ENCODE assay signal across 32 mouse cellular contexts in genomic region chr2:121761281-121761795, GRCm38 (mm10). TPM values are rescaled to one million over a fixed set of nuclear protein-coding genes. Genes with fewer than 3 reads are reported as not detected.
A peak's percentile ranks its signal among the peaks of the same experiment; 100 is the strongest.
DNase-seq lines count a peak whose midpoint lies in the region; ATAC-seq and TF ChIP-seq lines count a peak whose summit lies in the region.
"Had no signal": no experiment of that assay in that cellular context is flagged by ENCODE, and none has a peak within 500 bp of the region (broad histone marks: within the 10 kb centered on the region; RNA-seq: fewer than 3 reads in every experiment).

No protein-coding gene starts in this region.

- TF ChIP-seq CTCF in testis, adult 2 months (IDR thresholded peaks at IDR 0.05; ENCODE audit: control insufficient read depth, insufficient read depth, insufficient replicate concordance, low read depth, low read length): no peak

- H3K4me2 ChIP-seq in midbrain, embryonic 11.5 days: no peak overlapping the region
- H3K4me2 ChIP-seq in midbrain, embryonic 15.5 days: no peak overlapping the region
- H3K4me2 ChIP-seq: embryonic facial prominence, embryonic 12.5 days; embryonic facial prominence, embryonic 15.5 days; forebrain, embryonic 13.5 days; heart, embryonic 12.5 days; heart, embryonic 15.5 days; hindbrain, embryonic 14.5 days had no signal

- DNase-seq in midbrain, embryonic 11.5 days (ENCODE audit: low spot score, missing footprints): peak; percentile 74
- DNase-seq in testis, postnatal 14 days (ENCODE audit: low spot score): no peak
- peak; percentile 49 for DNase-seq in adrenal gland, postnatal 10 days
- peak; percentile 58 to 71 for DNase-seq in adrenal gland, postnatal 36 days
- no peak for DNase-seq in spleen, postnatal 14 days (ENCODE audit: low spot score in 2 of 2)
- no peak for DNase-seq in gastrocnemius, postnatal 14 days
- DNase-seq: B cell, adult 2 months; cerebellum, adult 11 months; cerebellum, adult 2 months; cerebellum, adult 9-11 months; cerebellum, postnatal 25 days; forebrain, postnatal 0 days; gastrocnemius, adult 2 months; heart, postnatal 36 days; kidney, adult 18-20 months had no signal

- H3K36me3 ChIP-seq in midbrain, embryonic 11.5 days (ENCODE audit: control insufficient read depth, insufficient read depth, low read length): no peaks in the 10 kb centered on the region
- H3K36me3 ChIP-seq in midbrain, embryonic 15.5 days (replicated peaks): no peaks in the 10 kb centered on the region
- H3K36me3 ChIP-seq in testis, adult 2 months (ENCODE audit: control insufficient read depth, insufficient read depth, low read length): no peaks in the 10 kb centered on the region
- H3K36me3 ChIP-seq: embryonic facial prominence, embryonic 12.5 days; embryonic facial prominence, embryonic 15.5 days; G1E; heart, embryonic 12.5 days; heart, embryonic 15.5 days had no signal

- no peaks in the 10 kb centered on the region for H3K4me1 ChIP-seq in midbrain, embryonic 11.5 days (ENCODE audit: control insufficient read depth, insufficient read depth, low read length)
- H3K4me1 ChIP-seq in midbrain, embryonic 15.5 days: no peaks in the 10 kb centered on the region
- H3K4me1 ChIP-seq in testis, adult 2 months (ENCODE audit: control insufficient read depth, insufficient read depth, low read length): no peaks in the 10 kb centered on the region
- H3K4me1 ChIP-seq: embryonic facial prominence, embryonic 12.5 days; embryonic facial prominence, embryonic 15.5 days; forebrain, embryonic 13.5 days; heart, embryonic 12.5 days; heart, embryonic 15.5 days had no signal

- TF ChIP-seq POLR2A in testis, adult 2 months (IDR thresholded peaks at IDR 0.05; ENCODE audit: control insufficient read depth, low read depth, low read length): no peak

- H3K4me3 ChIP-seq in midbrain, embryonic 11.5 days (ENCODE audit: low read depth, low read length): no peak overlapping the region
- no peak overlapping the region for H3K4me3 ChIP-seq in midbrain, embryonic 15.5 days
- H3K4me3 ChIP-seq in testis, adult 2 months (ENCODE audit: control insufficient read depth, low read depth, low read length): no peak overlapping the region
- H3K4me3 ChIP-seq: embryonic facial prominence, embryonic 12.5 days; embryonic facial prominence, embryonic 15.5 days; erythroblast, embryonic 14.5 days; forebrain, embryonic 13.5 days; gastrocnemius, adult 2 months; heart, embryonic 12.5 days; heart, embryonic 15.5 days had no signal

- no peaks in the 10 kb centered on the region for H3K27me3 ChIP-seq in midbrain, embryonic 11.5 days (ENCODE audit: control insufficient read depth, insufficient read depth, low read length)
- H3K27me3 ChIP-seq in midbrain, embryonic 15.5 days (replicated peaks): no peaks in the 10 kb centered on the region
- no peaks in the 10 kb centered on the region for H3K27me3 ChIP-seq in testis, adult 2 months (ENCODE audit: control insufficient read depth, insufficient read depth, low read length)
- H3K27me3 ChIP-seq: CH12.LX; embryonic facial prominence, embryonic 12.5 days; embryonic facial prominence, embryonic 15.5 days; forebrain, embryonic 13.5 days; heart, embryonic 12.5 days; heart, embryonic 15.5 days had no signal

- H3K9me3 ChIP-seq in midbrain, embryonic 11.5 days (ENCODE audit: control insufficient read depth, low read length): no peaks in the 10 kb centered on the region
- H3K9me3 ChIP-seq in midbrain, embryonic 15.5 days: no peaks in the 10 kb centered on the region
- H3K9me3 ChIP-seq: embryonic facial prominence, embryonic 12.5 days; embryonic facial prominence, embryonic 15.5 days; forebrain, embryonic 13.5 days; G1E; heart, embryonic 12.5 days; heart, embryonic 15.5 days had no signal

- 89% methylated on average over 11 of the region's 11 CpGs for WGBS in midbrain, embryonic 11.5 days
- WGBS in midbrain, embryonic 15.5 days: 94% methylated on average over 11 of the region's 11 CpGs

- no peak overlapping the region for H3K27ac ChIP-seq in midbrain, embryonic 11.5 days (ENCODE audit: low read depth, low read length)
- H3K27ac ChIP-seq in midbrain, embryonic 15.5 days: no peak overlapping the region
- peak overlapping the region; percentile 57; the same call in 1 of the 2 replicates for H3K27ac ChIP-seq in testis, adult 2 months (ENCODE audit: control insufficient read depth, insufficient read depth, low read depth, low read length)
- H3K27ac ChIP-seq: embryonic facial prominence, embryonic 12.5 days; embryonic facial prominence, embryonic 15.5 days; forebrain, embryonic 13.5 days; gastrocnemius, adult 2 months; heart, embryonic 15.5 days; hindbrain, embryonic 14.5 days; hindbrain, postnatal 0 days had no signal

- no peak overlapping the region for H3K9ac ChIP-seq in midbrain, embryonic 11.5 days (ENCODE audit: low read length)
- H3K9ac ChIP-seq in midbrain, embryonic 15.5 days: no peak overlapping the region
- H3K9ac ChIP-seq: embryonic facial prominence, embryonic 12.5 days; embryonic facial prominence, embryonic 15.5 days; forebrain, embryonic 13.5 days; forebrain, postnatal 0 days; heart, embryonic 12.5 days; heart, embryonic 15.5 days; hindbrain, embryonic 14.5 days had no signal

- intact Hi-C loops in gastrocnemius, postnatal 14 days (cut with DNase I; ENCODE audit: low total_unique reads): no loop called here

- ATAC-seq in midbrain, embryonic 11.5 days (ENCODE audit: low FRiP score): no peak
- no peak for ATAC-seq in midbrain, embryonic 15.5 days (replicated peaks)
- ATAC-seq: activated CD4-positive, CD25-positive, alpha-beta regulatory T cell, adult 4 months; forebrain, embryonic 13.5 days; forebrain, postnatal 0 days; hindbrain, postnatal 0 days; inflammation-experienced regulatory T-cells, adult 6 months; intestine, embryonic 16.5 days; Patski had no signal

RNA-seq across cellular contexts. Expression of gene Frmd5, which starts 45.5 kb away (rescaled TPM):
- polyA plus RNA-seq in midbrain, embryonic 11.5 days (2014; fragmentation: Nextera tagmentation; extraction: Ambion mirVana): 12.7 and 14.6 TPM in 2 replicates
- polyA plus RNA-seq in midbrain, embryonic 15.5 days (2015; fragmentation: Nextera tagmentation; extraction: Ambion mirVana): 30.7 and 33.9 TPM in 2 replicates
- polyA plus RNA-seq in testis, adult 2 months (2012; rRNA removed): 1.6 and 2.0 TPM in 2 replicates
- total RNA-seq in adrenal gland, postnatal 10 days (2021): 10 to 100 TPM; 61.2 to 62.7 TPM
- total RNA-seq in adrenal gland, postnatal 36 days (2021): 100 to 1,000 TPM; 103 to 188 TPM
- under 1 TPM; 0.33 to 0.38 TPM for total RNA-seq in gastrocnemius, postnatal 14 days (2021)
- total RNA-seq: common myeloid progenitor, adult 5-6 weeks had no signal
- polyA plus RNA-seq: erythroblast, embryonic 14.5 days had no signal

Comparison
In these comparisons a context has a peak if more than half of its experiments do, and no peak if none do; other contexts are left out.
1. DNase-seq: peak in midbrain, embryonic 11.5 days (single experiment), adrenal gland, postnatal 10 days (single experiment) and adrenal gland, postnatal 36 days (2 of 2); none in testis, postnatal 14 days (single experiment), spleen, postnatal 14 days (0 of 2) and gastrocnemius, postnatal 14 days (single experiment).
2. RNA of gene Frmd5, which starts 45.5 kb away (total RNA-seq): 103 to 188 TPM in adrenal gland, postnatal 36 days and 61.2 to 62.7 TPM in adrenal gland, postnatal 10 days; 0.33 to 0.38 TPM in gastrocnemius, postnatal 14 days; every median in the first group is over 10 times any median in the second.